Mouse (Mus musculus) layer of hippocampus, postnatal 10 days (tissue): Measurements from ENCODE around the gene Gm26965. TPM values are rescaled to one million over a fixed set of nuclear protein-coding genes. Genes with fewer than 3 reads are reported as not detected.
"Not testable (repeated sequence)": the region's sequence is repeated elsewhere in the genome, so short reads cannot be mapped to it uniquely, and the experiment has no call there.

Source experiments
- DNase-seq, 2 experiments: peaks; one replicate each; pipeline ENCODE4 v3.0.0; 2021; ENCODE audit warnings: low spot score in 2 of 2
- long read RNA-seq: library from polyadenylated mRNA; stranded (forward); transcript quantifications from one replicate; pipeline ENCODE4 v2.0.0, GENCODE M21; 2023
- total RNA-seq, 2 experiments: library from RNA; stranded (reverse); gene quantifications; 2 replicates each; pipeline ENCODE4 v1.2.3; 2021

Gm26965 gene
- under 1 TPM in 1 of 2 experiments, not detected in 1; 0.87 TPM for total RNA-seq
- long read RNA-seq, partial matches to known transcripts: 0 of 1 reads
- long read RNA-seq, other reads (novel, unspliced or antisense): 1 of 1 reads

DNA sequence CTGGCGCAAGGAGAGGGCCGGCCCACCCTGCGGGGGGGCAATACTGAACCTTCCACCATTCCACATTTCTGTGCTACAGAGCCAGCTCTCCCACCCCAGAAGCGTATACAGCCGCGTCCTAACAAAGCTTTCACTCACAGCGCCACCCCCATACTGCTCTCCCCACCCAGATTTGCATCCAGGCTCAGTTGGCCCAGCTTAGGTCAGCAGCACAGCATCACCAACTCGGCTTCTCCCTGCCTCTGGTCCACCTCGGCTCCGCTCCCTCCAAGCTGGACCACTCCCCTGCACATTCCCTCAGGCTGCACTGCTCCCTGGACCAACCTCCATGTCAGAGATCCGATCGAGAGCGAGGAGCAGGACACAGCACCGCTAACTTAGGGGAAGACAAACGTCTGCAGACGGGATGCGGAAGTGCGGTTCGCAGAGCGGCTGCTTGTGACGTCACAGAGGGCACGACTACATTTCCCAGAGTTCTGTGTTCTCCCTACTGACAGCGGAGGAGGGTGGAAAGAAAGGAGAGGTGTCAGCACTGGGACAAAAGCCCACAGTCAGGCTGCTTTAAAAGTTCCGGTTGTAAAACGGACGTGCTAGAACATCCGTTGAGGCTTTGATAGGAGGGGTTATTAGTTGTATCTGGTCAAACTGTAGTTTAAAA lies at the start of gene Gm26965, which contains the start of gene Zfp87:
TSS of gene Gm26965 (minus strand) at position 399 of the 658 bp plus-strand sequence.
TSS of gene Zfp87 (minus strand) at position 425 of the 658 bp plus-strand sequence.
- DNase-seq: peak; percentile 89 to 90

DNA sequence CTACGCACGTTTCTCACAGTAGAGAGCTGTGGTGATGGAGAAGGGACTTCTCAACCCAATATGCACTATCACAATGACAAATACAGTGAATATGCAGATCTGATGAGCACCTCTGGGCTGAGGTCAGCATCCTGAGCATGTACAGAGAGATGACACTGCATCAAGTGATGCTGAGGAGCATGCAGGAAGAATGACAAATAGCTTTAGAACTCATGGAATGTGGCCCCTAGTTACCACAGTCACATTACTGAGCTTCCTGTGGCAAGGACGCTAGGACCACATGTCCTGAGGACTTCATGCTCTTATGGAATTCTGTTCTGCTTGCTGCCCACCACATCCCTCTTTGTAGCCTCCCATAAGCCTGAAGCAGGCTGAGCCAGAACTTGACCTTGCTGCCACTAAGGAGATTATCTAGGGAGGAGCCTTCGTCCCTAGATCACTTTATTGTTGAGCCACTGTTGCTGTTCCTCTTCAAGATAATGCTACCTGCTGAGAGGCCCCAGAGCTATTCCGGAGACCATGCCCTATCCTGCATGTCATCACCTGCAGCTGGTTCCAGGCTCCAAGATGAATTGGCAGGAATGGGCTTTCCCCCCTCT lies 46.7 kb upstream of the Gm26965 start:
- DNase-seq: no peak

DNA sequence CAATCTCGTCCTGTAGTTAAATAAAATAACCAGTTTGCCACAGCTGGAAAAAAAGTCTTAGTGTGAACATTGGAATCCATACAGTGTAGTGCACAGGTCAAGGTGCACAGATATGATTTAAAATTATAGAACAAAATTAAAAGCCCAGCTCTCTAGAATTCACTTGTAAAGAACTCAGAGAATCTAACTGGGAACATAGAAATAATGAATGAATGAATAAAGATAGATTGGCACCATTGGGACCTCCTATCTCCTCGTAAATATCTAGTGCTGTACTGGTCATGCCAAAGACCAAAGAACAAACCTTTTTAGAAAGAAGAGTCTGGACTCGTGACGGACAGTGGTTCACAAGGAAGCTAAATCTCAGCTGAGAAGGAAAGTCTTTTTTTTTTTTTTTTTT lies 27.8 kb upstream of the Gm26965 start, which contains the start of gene Zfp748:
TSS of gene Zfp748 (minus strand) at position 101 of the 400 bp plus-strand sequence.
- DNase-seq: no peak

DNA sequence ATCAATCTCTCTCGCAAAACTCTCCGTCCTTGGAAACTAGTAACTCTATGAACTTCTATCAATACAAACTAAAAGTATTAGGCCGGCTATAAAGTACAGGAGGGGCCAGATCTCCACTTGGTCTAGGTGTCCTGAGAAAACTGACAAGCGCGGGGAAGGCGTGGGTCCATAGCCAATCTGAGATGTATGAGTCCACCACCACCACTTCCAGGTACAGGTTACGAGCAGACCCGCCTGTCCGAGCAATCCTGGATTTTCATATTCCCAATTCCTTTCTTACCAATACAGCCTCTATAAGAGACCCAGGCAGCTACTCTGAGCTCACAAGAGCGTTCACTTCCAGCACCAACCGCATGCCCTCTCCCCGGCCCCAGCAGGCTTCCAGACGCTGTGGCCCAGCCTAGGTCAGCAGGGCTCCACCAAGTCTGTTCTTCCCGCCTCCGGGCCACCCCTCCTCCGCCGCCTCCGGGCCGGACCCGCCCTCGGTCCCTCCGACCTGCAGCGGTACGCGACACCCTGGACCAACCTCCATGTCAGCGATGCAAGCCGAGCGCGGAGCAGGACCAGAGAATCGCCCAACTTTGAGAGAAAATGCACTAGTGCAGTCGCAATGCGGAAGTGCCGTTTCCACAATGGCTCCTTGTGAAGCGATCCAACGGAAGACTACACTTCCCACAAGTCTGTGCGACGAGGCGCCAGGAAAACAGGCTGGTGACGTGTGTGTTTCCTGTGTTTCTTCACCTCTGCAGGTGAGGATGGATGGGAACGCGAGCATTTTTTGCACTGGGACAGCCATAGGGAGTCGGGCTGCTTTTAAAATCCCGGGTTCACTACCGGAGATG lies 26.8 kb upstream of the Gm26965 start:
- DNase-seq: peak; percentile 80 to 83

DNA sequence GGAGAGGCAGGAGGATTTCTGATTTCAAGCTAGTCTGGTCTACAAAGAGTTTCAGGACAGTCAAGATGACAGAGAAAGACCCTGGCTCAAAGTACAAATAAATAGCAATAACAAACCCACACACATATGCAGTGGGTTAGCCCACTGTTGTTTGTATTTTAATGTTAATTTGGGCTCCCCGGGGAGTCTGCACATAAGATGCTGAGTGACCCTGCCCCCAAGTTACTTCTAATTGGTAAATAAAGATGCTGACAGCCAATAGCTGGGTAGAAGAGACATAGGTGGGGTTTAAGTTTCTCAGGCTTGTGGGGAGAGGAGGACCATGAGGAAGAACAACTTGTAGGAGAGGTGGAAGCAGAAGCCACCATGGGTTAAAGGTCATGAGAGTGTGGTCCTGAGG lies 20.0 kb upstream of the Gm26965 start:
- no peak for DNase-seq

DNA sequence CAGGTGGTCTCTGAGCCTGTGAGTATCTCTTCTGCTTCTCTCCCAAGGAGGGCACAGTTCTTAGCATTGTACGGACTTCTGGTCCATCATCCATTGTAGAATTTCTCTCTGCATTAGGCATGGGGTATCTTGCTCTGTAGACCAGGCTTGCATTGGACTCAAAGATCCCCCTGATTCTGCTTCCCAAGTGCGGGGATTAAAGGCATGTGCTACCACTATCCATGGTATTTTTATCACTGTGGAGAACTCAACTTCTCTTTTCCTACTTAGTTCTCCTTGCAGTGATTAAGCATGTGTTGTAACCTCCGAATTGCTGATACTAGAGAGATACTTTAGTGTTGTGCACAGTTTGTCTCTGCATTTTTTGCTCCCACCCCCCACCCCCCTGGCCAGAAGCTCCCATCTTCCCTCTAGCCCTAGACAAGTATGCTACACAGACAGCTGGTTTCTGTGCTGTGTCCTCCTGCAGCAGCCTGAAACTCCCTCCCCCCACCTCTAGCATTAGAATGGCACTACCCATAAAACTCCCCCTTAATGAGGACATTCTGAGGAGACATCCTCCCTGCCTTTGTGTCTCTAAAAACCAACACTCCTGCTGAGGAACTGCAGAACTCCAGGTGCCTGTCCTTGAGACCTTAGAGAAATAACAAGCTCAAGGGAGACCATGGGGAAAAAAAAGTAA lies 1.2 kb upstream of the Gm26965 start:
- no peak for DNase-seq

DNA sequence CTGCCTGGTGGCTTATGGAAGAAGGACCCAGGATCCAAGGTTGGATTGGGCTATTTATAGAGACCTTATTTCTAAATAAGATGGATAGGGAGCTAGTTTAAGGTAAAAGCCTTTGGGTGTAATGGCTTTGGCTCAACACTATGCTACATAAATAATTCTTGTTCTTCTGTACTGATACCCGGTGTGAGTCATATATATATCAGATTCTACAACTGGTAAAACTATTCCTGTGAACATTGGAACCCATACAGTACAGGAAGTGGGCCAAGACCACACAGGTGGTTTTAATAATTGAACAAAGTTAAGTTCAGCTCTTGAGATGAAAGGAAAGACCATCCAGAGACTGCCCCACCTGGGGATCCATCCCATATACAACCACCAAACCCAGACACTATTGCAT lies 25.0 kb downstream of the Gm26965 start:
- no peak for DNase-seq

DNA sequence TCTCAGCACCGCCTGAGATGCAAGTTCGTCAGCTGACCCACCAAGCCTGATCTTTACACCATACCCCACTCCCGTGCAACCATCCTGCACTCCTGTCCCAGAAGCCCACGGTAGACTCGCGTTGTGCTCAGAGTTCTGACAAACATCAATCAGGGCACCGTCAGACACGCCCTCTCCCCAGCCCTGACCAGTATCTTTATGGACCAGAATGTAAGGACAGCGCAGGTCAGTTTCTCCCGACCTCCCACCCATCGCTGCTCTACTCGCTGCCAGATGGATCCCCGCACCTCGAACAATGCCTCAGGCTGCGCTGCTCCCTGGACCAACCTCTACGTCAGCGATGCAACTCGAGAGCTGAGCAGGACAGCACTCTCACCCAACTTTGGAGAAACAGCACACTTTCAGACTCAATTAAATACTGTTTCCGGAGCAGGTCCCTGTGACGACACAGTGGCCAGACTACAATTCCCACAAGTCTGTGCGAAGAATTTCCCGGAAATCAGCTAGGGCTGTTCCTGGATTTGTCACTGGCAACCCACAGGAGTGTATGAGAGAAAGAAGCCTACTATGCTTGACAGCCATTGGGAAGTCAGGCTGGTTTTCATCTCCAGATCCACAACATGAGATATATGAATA lies 25.7 kb downstream of the Gm26965 start, which contains the start of gene Zfp58:
TSS of gene Zfp58 (minus strand) at position 472 of the 636 bp plus-strand sequence.
- peak; percentile 79 to 81 for DNase-seq

DNA sequence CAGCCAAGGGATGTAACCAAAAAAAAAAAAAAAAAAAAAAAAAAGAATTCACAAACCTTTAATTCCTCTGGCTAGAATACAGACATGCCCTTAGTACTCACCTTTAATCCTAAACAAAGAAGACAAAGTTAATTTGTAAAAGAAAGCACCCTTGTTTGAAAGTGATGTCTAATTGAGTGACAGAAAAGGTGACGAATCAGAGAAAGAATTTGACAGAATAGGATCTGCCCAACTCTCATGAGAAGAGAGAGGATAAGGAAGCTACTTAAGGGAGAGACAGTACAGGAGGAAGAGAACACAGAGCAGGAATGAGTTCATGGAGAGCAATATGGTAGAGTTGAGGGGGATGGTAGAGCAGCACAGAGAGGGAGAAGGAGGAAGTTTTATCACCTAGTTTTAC lies 30.3 kb downstream of the Gm26965 start:
- DNase-seq: no peak

DNA sequence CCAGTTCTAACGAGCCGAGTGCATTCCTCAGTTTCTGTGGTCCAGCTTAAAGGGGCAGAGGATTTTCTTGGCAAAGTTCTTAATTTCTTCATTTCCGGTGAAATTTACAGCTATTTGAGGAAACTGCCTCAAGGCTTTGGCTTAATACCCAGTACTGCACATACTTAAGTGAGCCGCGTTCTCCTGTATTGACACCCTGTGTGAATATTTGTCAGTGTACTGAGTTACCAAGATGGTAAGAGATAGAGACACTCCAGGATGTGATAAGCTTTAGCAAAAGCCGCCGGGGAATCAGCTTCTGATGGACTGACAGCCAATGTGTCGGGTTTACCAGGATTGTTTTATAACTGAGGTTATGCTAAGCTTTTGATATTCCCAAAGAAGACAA lies 41.5 kb downstream of the Gm26965 start:
- DNase-seq: no peak

DNA sequence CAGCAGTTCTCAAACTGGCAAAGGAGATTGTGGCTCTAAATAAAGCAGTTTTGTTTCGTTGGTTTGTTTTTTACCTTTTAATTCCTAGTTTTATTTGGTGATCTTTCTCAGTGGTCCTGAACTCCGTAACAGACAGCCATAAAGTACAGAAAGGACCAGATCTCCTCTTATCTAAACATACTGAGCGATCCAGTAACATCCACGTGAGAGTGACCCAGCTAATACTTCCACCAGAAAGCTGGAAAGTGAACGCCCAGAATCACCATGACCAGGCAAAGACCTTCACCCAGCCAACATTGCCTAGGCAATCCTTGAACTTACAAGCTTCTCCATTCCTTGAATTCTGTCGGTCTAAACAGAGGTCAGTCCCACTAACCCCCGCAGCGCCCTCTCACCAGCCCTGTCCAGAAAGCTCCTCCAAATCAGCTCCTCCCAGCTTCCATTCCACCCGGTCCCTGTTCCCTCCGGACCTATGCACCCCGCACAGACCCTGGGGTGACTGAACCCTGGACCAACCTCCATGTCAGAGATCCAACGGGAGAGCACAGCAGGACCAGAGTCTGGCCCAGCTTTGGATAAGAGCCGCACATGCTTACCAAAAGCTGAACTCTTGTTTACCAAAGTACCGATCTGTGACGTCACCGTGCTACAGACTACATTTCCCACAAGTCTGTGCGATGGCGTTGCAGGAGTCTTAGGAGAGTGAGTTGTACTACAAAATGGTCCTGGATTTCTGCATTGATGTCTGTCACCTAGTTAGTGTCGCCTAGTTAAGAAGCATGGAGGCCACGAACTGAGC lies 42.1 kb downstream of the Gm26965 start, which contains the start of gene Zfp874b:
TSS of gene Zfp874b (minus strand) at position 634 of the 799 bp plus-strand sequence.
- DNase-seq: peak; percentile 83

DNA sequence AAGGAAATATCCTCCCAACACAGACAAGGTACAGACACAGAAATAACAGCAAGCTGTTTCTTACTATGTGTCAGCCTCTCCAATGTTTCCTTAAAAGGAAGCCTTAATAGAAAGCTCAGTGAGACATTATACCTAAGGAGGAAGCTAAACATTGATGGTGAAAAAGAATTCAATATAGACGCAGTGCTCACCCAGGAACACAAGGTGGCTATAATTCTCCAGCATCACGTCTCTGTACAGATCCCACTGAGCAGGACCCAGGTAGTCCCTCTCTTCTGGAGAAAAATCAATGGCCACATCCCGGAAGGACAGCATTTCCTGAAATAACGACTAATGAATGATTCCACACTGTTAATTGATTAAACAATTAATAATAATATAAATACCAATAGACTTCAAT lies 44.4 kb downstream of the Gm26965 start:
- no peak for DNase-seq

DNA sequence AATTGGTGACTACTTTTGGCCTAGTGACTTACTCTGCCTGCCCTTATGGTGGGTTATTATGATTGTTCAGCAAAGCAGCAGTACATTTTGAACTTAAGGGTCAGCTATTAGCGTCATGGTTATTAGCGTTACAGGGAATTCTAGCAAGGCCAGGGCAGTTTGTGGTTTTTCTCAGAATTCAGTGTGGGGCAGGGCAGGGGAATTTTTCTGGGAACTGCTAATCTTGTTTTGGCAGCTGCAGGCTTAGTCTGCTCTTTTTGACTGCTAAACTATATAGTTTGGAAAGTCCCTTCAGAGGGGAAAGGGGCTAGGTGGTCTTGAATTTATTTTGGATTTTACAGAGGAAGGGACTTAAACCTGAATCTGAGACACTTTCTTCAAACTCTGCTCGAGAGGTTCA lies 56.7 kb downstream of the Gm26965 start:
- DNase-seq: no peak

DNA sequence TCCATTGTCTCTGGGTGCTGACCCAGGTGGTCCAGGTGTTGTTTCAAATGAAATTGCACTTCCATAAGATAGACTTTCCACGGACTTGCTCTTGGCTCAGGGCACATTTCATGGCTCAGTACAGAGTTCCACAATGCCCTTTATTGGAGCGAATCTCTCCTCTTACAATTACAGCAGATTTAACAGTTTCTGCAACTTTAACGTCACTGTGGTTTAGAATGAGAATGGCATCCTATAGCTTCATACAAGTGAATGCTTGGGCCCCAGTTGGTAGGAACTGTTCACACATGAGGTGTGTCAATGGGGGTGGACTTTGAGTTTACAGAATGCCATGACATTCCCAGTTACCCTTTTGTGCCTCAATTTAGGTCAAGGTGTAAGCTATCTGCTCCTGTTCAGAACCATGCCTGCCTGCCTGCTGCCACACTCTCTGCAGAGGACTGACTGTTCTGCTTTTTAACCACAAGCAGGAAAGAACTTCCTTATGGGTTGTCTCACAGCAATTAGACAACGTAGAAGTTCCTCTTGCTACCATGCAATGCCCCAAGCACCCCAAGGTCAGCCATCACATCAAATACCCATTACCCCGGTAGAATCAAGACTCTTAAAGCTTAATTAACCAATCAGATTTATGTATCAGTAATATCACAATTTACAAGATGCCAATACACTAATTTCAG lies 62.3 kb downstream of the Gm26965 start:
- DNase-seq: not testable (repeated sequence)

DNA sequence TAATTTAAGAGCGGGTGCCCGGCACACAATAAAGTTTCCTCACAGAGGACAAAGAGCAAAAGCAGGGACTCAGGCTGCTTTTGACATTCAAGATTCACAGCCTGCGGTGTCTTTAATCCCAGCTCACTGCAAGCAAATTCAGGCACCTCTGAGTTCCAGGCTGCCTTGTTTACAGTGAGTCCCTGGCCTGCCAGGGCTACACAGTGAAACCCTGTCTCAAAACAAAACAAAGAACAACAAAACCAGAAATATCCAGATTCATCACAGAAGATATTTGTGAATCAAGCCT lies 74.0 kb downstream of the Gm26965 start:
- peak; percentile 4 to 11 for DNase-seq

DNA sequence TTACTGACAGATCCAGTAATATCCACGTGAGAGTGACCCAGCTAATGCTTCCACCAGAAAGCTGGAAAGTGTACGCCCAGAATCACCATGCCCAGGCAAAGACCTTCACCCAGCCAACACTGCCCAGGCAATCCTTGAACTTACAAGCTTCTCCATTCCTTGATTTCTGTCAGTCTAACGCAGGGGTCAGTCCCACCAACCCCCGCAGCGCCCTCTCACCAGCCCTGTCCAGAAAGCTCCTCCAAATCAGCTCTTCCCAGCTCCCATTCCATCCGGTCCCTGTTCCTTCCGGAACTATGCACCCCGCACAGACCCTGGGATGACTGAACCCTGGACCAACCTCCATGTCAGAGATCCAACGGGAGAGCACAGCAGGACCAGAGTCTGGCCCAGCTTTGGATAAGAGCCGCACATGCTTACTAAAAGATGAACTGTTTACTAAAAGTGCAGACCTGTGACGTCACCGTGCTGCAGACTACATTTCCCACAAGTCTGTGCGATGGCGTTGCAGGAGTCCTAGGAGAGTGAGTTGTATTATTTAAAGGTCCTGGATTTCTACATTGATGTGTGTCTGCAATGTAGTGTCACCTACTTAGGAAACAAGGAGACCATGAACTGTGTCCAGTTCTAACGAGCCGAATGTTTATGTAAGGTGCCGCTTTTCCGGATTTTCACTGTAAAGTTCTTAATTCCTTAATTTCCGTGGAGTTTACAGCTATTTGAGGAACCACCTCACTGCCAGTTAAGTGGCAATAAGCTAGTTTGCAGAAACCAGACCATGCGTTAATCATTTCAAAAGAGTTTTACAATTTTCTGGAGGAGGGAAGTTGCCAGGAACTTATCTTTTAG lies 74.6 kb downstream of the Gm26965 start, which contains the start of gene Zfp874a:
TSS of gene Zfp874a (minus strand) at position 453 of the 849 bp plus-strand sequence.
- peak; percentile 81 to 85 for DNase-seq
